Mouse (Mus musculus): Measurements from ENCODE around the gene Slco1a6.

DNA sequence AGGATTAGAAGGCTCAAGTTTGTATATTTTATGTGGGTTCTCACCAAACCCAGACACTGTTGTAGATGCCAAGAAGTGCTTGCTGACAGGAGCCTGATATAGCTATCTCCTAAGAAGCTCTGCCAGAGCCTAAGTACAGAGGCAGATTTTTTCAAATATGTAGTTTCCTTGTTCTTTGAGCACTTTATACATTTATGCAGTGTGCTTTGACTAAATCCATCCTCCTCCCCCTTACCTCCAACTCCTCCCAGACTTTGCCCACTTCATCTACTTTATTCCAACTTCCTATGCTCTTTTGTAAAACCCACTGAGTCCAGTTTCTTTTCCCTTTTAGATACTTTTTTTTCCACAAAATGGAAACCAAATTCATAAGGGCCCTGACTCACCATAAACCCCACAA, 11.8 kb upstream of the Slco1a6 start:
- TF ChIP-seq CHD2 (IDR thresholded peaks at IDR 0.05; ENCODE audit: low read depth, low read length) (no peak), MAFK (IDR thresholded peaks at IDR 0.05; ENCODE audit: insufficient read depth, low read depth, low read length) (no peak)
